Mouse (Mus musculus) liver, postnatal 0 days (tissue): Measurements from ENCODE around the gene Sox5.

Experiments used
- CTCF ChIP-seq: sonication (generic); IDR thresholded peaks from 2 replicates; pipeline ENCODE4 v1.5.1; 2016; ENCODE audit warnings: antibody characterized with exemption, low read depth
- EP300 ChIP-seq: IDR thresholded peaks from 2 replicates; pipeline ENCODE4 v1.6.1; 2016; ENCODE audit warnings: antibody characterized with exemption, low read depth, mild to moderate bottlenecking

DNA sequence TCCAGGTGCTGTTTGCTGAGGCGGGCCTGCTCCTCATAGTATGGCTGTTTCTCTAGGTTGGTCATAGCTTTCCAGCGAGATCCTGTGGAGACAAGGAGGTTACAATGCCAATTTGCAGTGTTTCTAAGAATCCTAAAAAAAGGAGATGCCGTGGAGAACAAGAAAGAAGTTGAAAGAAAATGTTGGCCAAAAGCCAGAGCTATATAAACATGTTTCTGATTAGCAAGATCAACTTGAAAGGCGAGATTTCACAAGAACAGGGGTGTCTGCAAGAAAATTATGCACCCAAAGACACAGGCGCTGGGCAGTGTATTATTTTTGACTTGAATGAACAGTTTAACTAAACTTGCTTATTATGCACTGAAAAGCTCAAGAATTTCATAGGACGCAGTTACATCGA is 946.4 kb downstream of the Sox5 start:
- TF ChIP-seq EP300, result no peak
- no peak for TF ChIP-seq CTCF
